Mouse (Mus musculus) stomach, embryonic 15.5 days (tissue): ENCODE results near the gene Ccdc157. TPM values are rescaled to one million over a fixed set of nuclear protein-coding genes. Genes with fewer than 3 reads are reported as not detected.
"Not testable (repeated sequence)": the region's sequence is repeated elsewhere in the genome, so short reads cannot be mapped to it uniquely, and the experiment has no call there.

ENCODE experiments used
- ATAC-seq: fragments of 200-750 bp; cut with Nextera tagmentation; 2 replicates; pipeline ENCODE4 v1.8.0; 2017; ENCODE audit warnings: low read depth, moderate number of reproducible peaks, moderate TSS enrichment; ENCODE audit not compliant: insufficient read depth, low FRiP score
- H3K27ac ChIP-seq: fragments of 300-500 bp; sonication (generic); 2 replicates; pipeline ENCODE4 v1.5.1; 2015; ENCODE audit warnings: mild to moderate bottlenecking, inconsistent platforms
- H3K27me3 ChIP-seq: fragments of 300-500 bp; sonication (generic); replicated peaks from 2 replicates; pipeline ENCODE4 v1.6.1; 2015; ENCODE audit warnings: inconsistent platforms
- H3K36me3 ChIP-seq: fragments of 300-500 bp; sonication (generic); 2 replicates; pipeline ENCODE4 v1.6.1; 2015; ENCODE audit warnings: inconsistent platforms
- H3K4me1 ChIP-seq: fragments of 300-500 bp; sonication (generic); 2 replicates; pipeline ENCODE4 v1.6.1; 2015; ENCODE audit warnings: inconsistent platforms
- H3K4me2 ChIP-seq: fragments of 300-500 bp; sonication (generic); 2 replicates; pipeline ENCODE4 v1.6.1; 2015; ENCODE audit warnings: mild to moderate bottlenecking, inconsistent platforms
- H3K4me3 ChIP-seq: fragments of 300-500 bp; sonication (generic); replicated peaks from 2 replicates; pipeline ENCODE4 v1.5.1; 2015; ENCODE audit warnings: inconsistent platforms
- H3K9ac ChIP-seq: fragments of 300-500 bp; sonication (generic); 2 replicates; pipeline ENCODE4 v1.6.1; 2015; ENCODE audit warnings: inconsistent platforms
- H3K9me3 ChIP-seq: fragments of 300-500 bp; sonication (generic); 2 replicates; pipeline ENCODE4 v1.6.1; 2016; ENCODE audit warnings: inconsistent platforms
- WGBS: fragments of 180-500 bp; shearing (Covaris S2); methylation state at CpG from one replicate; pipeline ENCODE4 v1.1.7; 2015; 5-methylcytosine and 5-hydroxymethylcytosine counted together
- polyA plus RNA-seq: library from polyadenylated mRNA; unstranded; fragments of >200 nt; fragmentation: Nextera tagmentation; extraction: Ambion mirVana; gene quantifications from 2 replicates; pipeline ENCODE4 v1.2.1, GENCODE M21; 2015

Ccdc157 gene
- polyA plus RNA-seq, 1 experiment from 2014 or later, result 6.1 TPM

GRCm38 (mm10) chr11:4108691-4109090 lies 51.4 kb downstream of the Ccdc157 start:
- Histone ChIP-seq H3K4me3 (no peak overlapping the region), H3K4me2 (no peak overlapping the region), H3K9ac (no peak overlapping the region), H3K27ac (no peak overlapping the region), H3K27me3 (no peaks in the 10 kb centered on the region), H3K9me3 (no peaks in the 10 kb centered on the region), H3K36me3 (no peaks in the 10 kb centered on the region), H3K4me1 (no peaks in the 10 kb centered on the region)
- ATAC-seq, result no peak
- WGBS, result 81% methylated on average over 7 of the region's 7 CpGs

- WGBS, result 88% methylated on average over 6 of the region's 6 CpGs
- H3K4me2 ChIP-seq, H3K9ac ChIP-seq, ATAC-seq, H3K27me3 ChIP-seq, H3K9me3 ChIP-seq, H3K4me1 ChIP-seq, H3K36me3 ChIP-seq, H3K27ac ChIP-seq, H3K4me3 ChIP-seq: not testable (repeated sequence)
Measured at GRCm38 (mm10) chr11:4107901-4108300, 52.2 kb downstream of the Ccdc157 start.

GRCm38 (mm10) chr11:4105444-4105843 lies 54.6 kb downstream of the Ccdc157 start:
- Histone ChIP-seq H3K27me3 (no peaks in the 10 kb centered on the region), H3K9me3 (no peaks in the 10 kb centered on the region), H3K27ac (no peak overlapping the region), H3K9ac (no peak overlapping the region), H3K4me1 (no peaks in the 10 kb centered on the region), H3K4me2 (no peak overlapping the region), H3K36me3 (no peaks in the 10 kb centered on the region), H3K4me3 (no peak overlapping the region)
- no peak for ATAC-seq
- WGBS, result 67% methylated on average over 6 of the region's 6 CpGs

GRCm38 (mm10) chr11:4104989-4105388 lies 55.1 kb downstream of the Ccdc157 start:
- no peak for ATAC-seq
- 81% methylated on average over 5 of the region's 5 CpGs for WGBS
- H3K27ac ChIP-seq, result no peak overlapping the region
- no peaks in the 10 kb centered on the region for H3K9me3 ChIP-seq
- H3K4me1 ChIP-seq, result no peaks in the 10 kb centered on the region
- H3K4me3 ChIP-seq, result no peak overlapping the region
- no peaks in the 10 kb centered on the region for H3K27me3 ChIP-seq
- no peak overlapping the region for H3K9ac ChIP-seq
- no peaks in the 10 kb centered on the region for H3K36me3 ChIP-seq
- H3K4me2 ChIP-seq, result no peak overlapping the region

GRCm38 (mm10) chr11:4103522-4103921 lies 56.6 kb downstream of the Ccdc157 start:
- WGBS, result 76% methylated on average over 14 of the region's 14 CpGs
- Histone ChIP-seq H3K4me2 (no peak overlapping the region), H3K9me3 (no peaks in the 10 kb centered on the region), H3K4me3 (no peak overlapping the region), H3K9ac (no peak overlapping the region), H3K36me3 (no peaks in the 10 kb centered on the region), H3K27ac (no peak overlapping the region), H3K27me3 (no peaks in the 10 kb centered on the region), H3K4me1 (no peaks in the 10 kb centered on the region)
- no peak for ATAC-seq

- H3K36me3 ChIP-seq, result no peaks in the 10 kb centered on the region
- H3K4me3 ChIP-seq, result no peak overlapping the region
- H3K4me2 ChIP-seq, result no peak overlapping the region
- no peak overlapping the region for H3K27ac ChIP-seq
- no peaks in the 10 kb centered on the region for H3K9me3 ChIP-seq
- WGBS, result 79% methylated on average over 5 of the region's 5 CpGs
- H3K9ac ChIP-seq, result no peak overlapping the region
- no peak for ATAC-seq
- H3K4me1 ChIP-seq, result 0 out of 2 replicates have a peak, but pooled peaks cover 5% of the 10 kb centered on the region
- no peaks in the 10 kb centered on the region for H3K27me3 ChIP-seq
Measured at GRCm38 (mm10) chr11:4101851-4102250, 58.2 kb downstream of the Ccdc157 start.

GRCm38 (mm10) chr11:4099447-4099846 lies 60.6 kb downstream of the Ccdc157 start:
- Histone ChIP-seq H3K27me3 (no peaks in the 10 kb centered on the region), H3K9me3 (no peaks in the 10 kb centered on the region), H3K4me2 (no peak overlapping the region), H3K36me3 (no peaks in the 10 kb centered on the region), H3K9ac (no peak overlapping the region), H3K4me1 (peaks cover 11% of the 10 kb centered on the region), H3K4me3 (no peak overlapping the region), H3K27ac (no peak overlapping the region)
- WGBS, result 64% methylated on average over 3 of the region's 3 CpGs
- no peak for ATAC-seq

- H3K4me2 ChIP-seq, result no peak overlapping the region
- no peak overlapping the region for H3K4me3 ChIP-seq
- H3K27me3 ChIP-seq, result no peaks in the 10 kb centered on the region
- no peaks in the 10 kb centered on the region for H3K9me3 ChIP-seq
- WGBS, result 61% methylated on average over 7 of the region's 7 CpGs
- H3K27ac ChIP-seq, result no peak overlapping the region
- H3K4me1 ChIP-seq, result peaks cover 15% of the 10 kb centered on the region
- ATAC-seq, result no peak
- no peak overlapping the region for H3K9ac ChIP-seq
- no peaks in the 10 kb centered on the region for H3K36me3 ChIP-seq
Measured at GRCm38 (mm10) chr11:4098816-4099215, 61.3 kb downstream of the Ccdc157 start.

- Histone ChIP-seq H3K9ac (no peak overlapping the region), H3K36me3 (no peaks in the 10 kb centered on the region), H3K27ac (no peak overlapping the region), H3K9me3 (no peaks in the 10 kb centered on the region), H3K4me1 (peaks cover 17% of the 10 kb centered on the region), H3K27me3 (no peaks in the 10 kb centered on the region), H3K4me2 (no peak overlapping the region), H3K4me3 (no peak overlapping the region)
- ATAC-seq, result no peak
- 64% methylated on average over 8 of the region's 8 CpGs for WGBS
Measured at GRCm38 (mm10) chr11:4098120-4098519, 62.0 kb downstream of the Ccdc157 start.

- no peaks in the 10 kb centered on the region for H3K9me3 ChIP-seq
- H3K4me2 ChIP-seq, result peak overlapping the region; percentile 74
- ATAC-seq, result no peak
- peaks cover 2% of the 10 kb centered on the region; the same call in 1 of the 2 replicates for H3K36me3 ChIP-seq
- no peaks in the 10 kb centered on the region for H3K27me3 ChIP-seq
- H3K9ac ChIP-seq, result peak overlapping the region; percentile 70
- peaks cover 17% of the 10 kb centered on the region for H3K4me1 ChIP-seq
- WGBS, result 34% methylated on average over 10 of the region's 10 CpGs
- peak overlapping the region; percentile 86 for H3K27ac ChIP-seq
- H3K4me3 ChIP-seq, result peak overlapping the region; percentile 58
Measured at GRCm38 (mm10) chr11:4097091-4097621, 62.9 kb downstream of the Ccdc157 start.

GRCm38 (mm10) chr11:4096054-4096984 lies 63.8 kb downstream of the Ccdc157 start:
- peaks cover 17% of the 10 kb centered on the region for H3K4me1 ChIP-seq
- H3K9ac ChIP-seq, result peak overlapping the region; percentile 70; the same call in 1 of the 2 replicates
- peak overlapping the region; percentile 74 for H3K4me2 ChIP-seq
- H3K36me3 ChIP-seq, result peaks cover 10% of the 10 kb centered on the region
- WGBS, result 2% methylated on average over 45 of the region's 45 CpGs
- H3K27me3 ChIP-seq, result no peaks in the 10 kb centered on the region
- H3K27ac ChIP-seq, result peak overlapping the region; percentile 86
- H3K9me3 ChIP-seq, result no peaks in the 10 kb centered on the region
- peak overlapping the region; percentile 58 for H3K4me3 ChIP-seq
- ATAC-seq, result peak; percentile 94
